Mouse (Mus musculus) thymus, adult 2 months (tissue): Measurements from ENCODE around the gene Adora1.

Experiments
- CTCF ChIP-seq: fragments of 200-500 bp; IDR thresholded peaks from 2 replicates; pipeline ENCODE4 v1.5.1; 2012; ENCODE audit warnings: mild to moderate bottlenecking, control low read depth, low read length, moderate library complexity, borderline replicate concordance; ENCODE audit not compliant: control insufficient read depth, poor library complexity, insufficient read depth; ENCODE audit errors: extremely low read depth
- POLR2A ChIP-seq: fragments of 200-500 bp; IDR thresholded peaks from 2 replicates; pipeline ENCODE4 v1.6.1; 2012; ENCODE audit warnings: mild to moderate bottlenecking, low read length, control low read depth, moderate library complexity; ENCODE audit not compliant: control insufficient read depth, poor library complexity, insufficient read depth; ENCODE audit errors: extremely low read depth

DNA sequence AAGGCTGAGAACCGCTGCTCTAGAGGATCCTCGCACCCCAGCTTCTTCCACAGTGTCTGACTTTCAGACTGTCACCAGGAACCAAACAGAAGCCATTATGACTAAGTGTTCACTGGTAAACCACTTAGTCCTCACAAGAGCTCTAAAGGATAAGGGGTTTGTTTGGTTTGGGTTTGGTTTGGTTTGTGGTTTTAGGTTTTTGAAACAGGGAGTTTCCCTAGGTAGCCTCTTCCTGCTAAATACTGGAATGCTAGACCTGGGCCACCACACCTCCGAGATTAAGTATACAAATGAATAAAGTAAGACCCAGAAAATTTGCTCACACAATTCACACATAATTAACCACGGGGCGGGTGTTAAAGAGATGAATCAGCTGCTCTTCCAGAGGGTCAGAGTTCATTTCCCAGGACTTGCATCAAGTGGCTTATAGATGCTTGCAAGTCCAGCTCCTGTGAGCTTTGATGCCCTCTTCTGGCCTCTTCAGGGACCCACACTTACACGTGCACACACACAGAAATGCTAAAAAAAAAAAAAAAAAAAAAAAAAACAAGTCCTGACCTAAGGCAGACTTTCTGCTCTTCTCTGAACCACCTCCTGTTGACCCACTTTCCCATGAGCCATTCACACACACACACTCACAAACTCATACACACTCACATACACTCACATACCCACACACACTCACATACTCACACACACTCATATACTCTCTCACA lies 72.6 kb downstream of the Adora1 start:
- TF ChIP-seq CTCF = no peak
- no peak for TF ChIP-seq POLR2A
